Mouse (Mus musculus): ENCODE data around the gene Pip4k2b.
A peak's percentile ranks its signal among the peaks of the same experiment; 100 is the strongest.

DNA sequence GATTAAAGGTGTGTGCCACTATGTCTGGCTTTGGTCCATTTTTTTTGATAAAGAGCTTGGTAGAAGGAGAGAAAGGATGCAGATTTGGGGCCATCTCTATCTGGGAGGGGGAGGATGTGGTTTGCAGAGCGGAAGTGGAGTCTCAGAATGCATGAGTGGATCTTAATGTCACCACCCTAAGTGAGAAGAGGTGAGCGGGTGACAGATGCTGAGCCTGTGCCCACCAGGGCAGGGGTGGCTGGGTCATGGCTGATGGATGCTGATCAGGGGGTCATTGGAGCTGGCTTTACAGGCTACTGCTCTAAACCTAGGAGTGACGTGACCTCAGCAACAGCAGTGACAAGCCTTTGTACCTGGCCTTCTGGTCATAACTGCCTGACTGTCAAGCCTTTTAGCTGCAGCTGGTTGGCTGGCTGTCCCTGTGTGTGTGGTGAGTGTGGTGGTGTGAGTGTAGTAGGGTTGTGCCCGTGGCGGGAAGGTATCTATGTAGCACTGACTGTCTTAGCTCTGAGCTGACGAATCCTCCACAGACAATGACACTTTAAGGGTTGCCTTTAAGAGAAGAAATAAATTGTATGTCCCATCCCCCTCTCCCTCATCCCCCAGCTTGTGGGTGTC lies 60.3 kb downstream of the Pip4k2b start:
- TF ChIP-seq CTCF (IDR thresholded peaks at IDR 0.05) (no peak), POLR2A (IDR thresholded peaks at IDR 0.05; ENCODE audit: insufficient read depth, low read depth, low read length) (0 out of 2 replicates have a peak, but pooled peaks have one; percentile 21)

Data from heart, adult 2 months (tissue).